Mouse (Mus musculus) fibroblast of lung, adult 2 months (primary cell): ENCODE measurements around the gene Olfr597.
"Not testable (repeated sequence)": the region's sequence is repeated elsewhere in the genome, so short reads cannot be mapped to it uniquely, and the experiment has no call there.

Experiments used
- DNase-seq: peaks from one replicate; pipeline ENCODE4 v3.0.0-alpha.2; 2011; ENCODE audit warnings: low read depth

Gene Olfr597

DNA sequence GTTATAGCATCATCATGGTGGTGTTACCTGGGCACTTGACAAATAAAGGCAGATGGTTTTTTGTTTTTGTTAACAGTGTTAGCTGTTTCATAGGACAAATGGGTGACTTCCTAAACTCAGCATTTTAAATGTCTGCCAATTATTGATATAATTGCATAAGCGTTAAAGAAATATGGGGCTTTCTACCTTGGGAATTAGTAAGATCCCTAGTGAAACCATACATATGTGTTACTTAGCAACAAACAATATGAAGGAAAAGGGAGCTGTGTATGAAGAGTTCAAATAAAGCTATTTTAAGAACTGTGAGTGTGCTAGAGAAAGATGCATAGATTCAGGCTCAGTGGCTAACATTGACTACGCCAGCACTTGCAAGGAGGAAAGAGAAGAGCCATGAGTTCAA lies at the start of gene Olfr597:
Gene Olfr597, plus strand, starts transcription at position 301 of the 400 bp plus-strand sequence.
- DNase-seq = not testable (repeated sequence)

DNA sequence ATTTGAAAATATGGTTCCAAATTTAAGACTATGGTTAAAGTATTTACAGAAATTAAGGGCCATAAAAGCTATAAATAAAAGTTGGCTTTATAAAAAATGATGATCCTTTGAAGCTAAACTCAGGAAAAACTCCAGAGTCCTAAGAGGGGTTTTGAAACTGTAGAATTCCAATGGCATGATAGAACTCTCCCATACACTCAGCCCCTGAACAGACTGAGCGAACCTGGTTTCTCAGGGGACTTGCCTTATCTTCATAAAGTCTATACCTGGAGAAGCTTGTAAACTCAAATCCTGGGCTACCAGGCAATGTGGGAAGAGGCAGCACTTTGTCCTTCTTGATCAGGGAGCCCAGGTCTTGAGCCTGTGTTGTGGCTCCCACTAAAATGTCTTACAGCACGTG lies 10.8 kb upstream of the Olfr597 start, which contains the start of gene Olfr596:
Gene Olfr596, plus strand, starts transcription at position 301 of the 400 bp plus-strand sequence.
- not testable (repeated sequence) for DNase-seq

DNA sequence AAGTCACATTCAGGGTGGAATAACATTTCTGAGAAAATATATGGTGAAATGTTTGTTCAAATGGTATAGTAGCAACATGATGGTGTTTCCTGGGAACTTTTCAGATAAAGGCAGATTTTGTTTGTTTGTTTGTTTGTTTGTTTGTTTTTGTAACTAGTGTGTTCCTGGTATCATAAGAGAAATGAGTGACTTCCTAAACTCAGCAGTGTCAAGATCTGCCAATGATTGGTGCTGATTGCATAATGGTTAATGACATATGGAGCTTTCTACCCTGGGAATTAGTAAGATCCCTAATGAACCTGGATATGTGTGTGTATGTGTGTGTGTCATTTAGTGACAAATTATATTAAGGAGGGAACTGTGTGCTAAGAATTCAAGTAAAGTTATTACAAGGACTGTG lies 7.2 kb downstream of the Olfr597 start, which contains the start of gene Olfr598:
Gene Olfr598, plus strand, starts transcription at position 301 of the 400 bp plus-strand sequence.
- no peak for DNase-seq

DNA sequence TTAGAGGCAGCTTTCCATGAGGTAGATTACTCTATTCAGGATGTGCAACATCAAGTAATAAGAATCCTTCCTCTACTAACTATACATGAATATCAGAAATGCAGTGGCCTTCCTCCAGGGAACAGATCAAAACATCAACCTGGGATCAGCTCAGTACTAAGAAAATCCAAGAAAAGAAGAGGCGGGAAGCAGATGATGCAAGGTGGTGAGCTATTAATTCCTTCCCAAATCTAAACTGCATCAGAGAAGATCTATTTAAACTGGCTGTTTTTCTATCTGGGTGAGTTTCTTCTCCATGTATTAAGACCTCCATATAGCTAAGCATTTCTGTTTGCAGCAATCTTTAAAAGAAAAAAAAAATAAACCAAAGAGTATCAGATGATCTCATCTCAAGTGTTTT lies 19.5 kb downstream of the Olfr597 start, which contains the start of gene Olfr599:
Gene Olfr599, plus strand, starts transcription at position 301 of the 400 bp plus-strand sequence.
- DNase-seq = no peak

DNA sequence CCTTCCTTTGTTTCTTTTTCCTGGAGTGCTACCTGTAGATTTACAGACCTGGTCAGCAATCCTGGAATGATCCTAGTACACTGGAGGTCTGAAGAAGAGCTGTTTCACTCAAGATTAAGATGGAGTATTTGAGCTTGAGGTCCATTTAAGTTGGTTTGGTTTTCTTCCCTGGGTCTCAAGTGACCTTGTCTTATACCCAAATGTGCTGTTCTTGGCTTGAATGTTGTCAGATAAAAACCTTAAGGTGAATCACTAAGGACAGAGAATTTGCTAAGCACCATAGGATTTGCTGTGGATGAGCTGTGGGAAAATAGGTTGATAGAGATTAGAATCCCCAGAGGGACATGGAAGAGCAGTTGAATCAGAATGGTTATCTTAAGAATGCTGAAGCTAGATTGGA lies 33.5 kb downstream of the Olfr597 start, which contains the start of gene Olfr600:
Gene Olfr600, minus strand, starts transcription at position 101 of the 400 bp plus-strand sequence.
- no peak for DNase-seq

DNA sequence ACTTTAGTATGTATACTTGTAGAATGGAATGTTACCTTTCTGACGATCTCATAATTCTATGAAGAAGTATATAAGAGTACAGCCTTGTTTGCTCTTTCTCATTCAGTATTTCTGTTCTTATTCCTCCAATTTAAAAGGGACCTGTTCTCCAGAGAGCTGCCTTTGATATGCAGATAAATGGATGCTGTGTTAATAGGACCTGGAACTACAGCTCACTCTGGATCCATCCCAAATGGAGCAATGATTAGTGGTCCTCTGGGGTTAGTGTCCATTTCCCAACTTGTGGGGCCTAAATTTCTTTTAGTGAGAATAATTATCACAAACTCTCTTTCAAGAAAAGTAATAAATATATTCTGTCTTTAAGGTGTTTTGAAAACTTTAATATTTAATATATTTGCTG lies 46.4 kb downstream of the Olfr597 start, which contains the start of gene Olfr601:
Gene Olfr601, minus strand, starts transcription at position 101 of the 400 bp plus-strand sequence.
- DNase-seq = no peak
